Mouse (Mus musculus): ENCODE measurements around the gene Egf. TPM values are rescaled to one million over a fixed set of nuclear protein-coding genes. Genes with fewer than 3 reads are reported as not detected.

Gene Egf
- polyA plus RNA-seq, 1 experiment from 2014 or later: 2.2 TPM

DNA sequence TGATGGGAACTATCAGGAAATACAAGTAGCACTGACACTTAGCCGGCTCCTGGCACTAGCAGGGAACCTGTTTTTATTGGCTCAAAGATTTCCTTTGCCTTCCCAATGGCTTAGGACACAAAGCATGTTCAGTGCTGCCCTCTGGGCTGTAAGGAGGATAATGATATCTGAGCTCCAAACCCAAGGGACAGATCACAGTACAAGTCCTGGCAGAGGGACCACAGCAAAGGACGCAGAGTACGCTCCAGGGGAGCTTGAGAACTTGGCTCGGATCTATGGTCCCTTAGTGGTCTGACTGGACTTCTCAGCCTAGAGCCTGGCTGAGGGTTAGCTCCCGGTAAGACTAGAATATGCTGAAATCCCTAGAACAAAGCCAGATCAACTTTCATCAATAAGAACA, 74.9 kb downstream of the Egf start:
- Histone ChIP-seq H3K27me3 (ENCODE audit: control insufficient read depth, insufficient read depth, low read depth, low read length) (no peaks in the 10 kb centered on the region), H3K9me3 (replicated peaks; ENCODE audit: control insufficient read depth, low read length, poor library complexity, severe bottlenecking) (no peaks in the 10 kb centered on the region), H3K27ac (ENCODE audit: low read length) (no peak overlapping the region), H3K4me2 (ENCODE audit: low read length) (no peak overlapping the region), H3K9ac (ENCODE audit: low read depth, low read length) (no peak overlapping the region), H3K4me1 (ENCODE audit: control insufficient read depth, insufficient read depth, low read length) (no peaks in the 10 kb centered on the region), H3K36me3 (ENCODE audit: control insufficient read depth, insufficient read depth, low read length) (no peaks in the 10 kb centered on the region), H3K4me3 (ENCODE audit: low read depth, low read length) (no peak overlapping the region)
- WGBS: 57% methylated on average over 5 of the region's 5 CpGs
- no peak for ATAC-seq

DNA sequence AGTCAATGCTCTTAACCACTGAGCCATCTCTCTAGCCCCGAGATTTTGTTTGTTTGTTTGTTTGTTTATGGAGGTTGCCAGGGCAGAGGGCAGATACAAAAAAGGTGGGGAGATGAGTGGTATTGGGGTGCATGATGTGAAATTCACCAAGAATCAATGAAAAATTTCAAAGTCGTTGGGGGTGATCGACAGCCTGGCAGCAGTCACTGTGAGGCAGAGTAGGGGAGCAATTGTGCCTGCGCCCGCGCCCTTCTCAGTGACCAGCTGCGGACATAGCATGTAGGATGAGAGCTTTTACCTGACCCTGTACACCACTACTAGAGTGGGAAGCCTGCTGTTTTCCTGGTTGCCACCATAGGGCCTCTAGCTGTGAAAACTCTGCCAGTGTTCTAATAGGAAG, 79.2 kb downstream of the Egf start:
- ATAC-seq: no peak
- Histone ChIP-seq H3K4me2 (ENCODE audit: low read length) (no peak overlapping the region), H3K27me3 (ENCODE audit: control insufficient read depth, insufficient read depth, low read depth, low read length) (no peaks in the 10 kb centered on the region), H3K9ac (ENCODE audit: low read depth, low read length) (no peak overlapping the region), H3K27ac (ENCODE audit: low read length) (no peak overlapping the region), H3K4me3 (ENCODE audit: low read depth, low read length) (no peak overlapping the region), H3K9me3 (replicated peaks; ENCODE audit: control insufficient read depth, low read length, poor library complexity, severe bottlenecking) (no peaks in the 10 kb centered on the region), H3K36me3 (ENCODE audit: control insufficient read depth, insufficient read depth, low read length) (no peaks in the 10 kb centered on the region), H3K4me1 (ENCODE audit: control insufficient read depth, insufficient read depth, low read length) (no peaks in the 10 kb centered on the region)
- 96% methylated on average over 7 of the region's 7 CpGs for WGBS

DNA sequence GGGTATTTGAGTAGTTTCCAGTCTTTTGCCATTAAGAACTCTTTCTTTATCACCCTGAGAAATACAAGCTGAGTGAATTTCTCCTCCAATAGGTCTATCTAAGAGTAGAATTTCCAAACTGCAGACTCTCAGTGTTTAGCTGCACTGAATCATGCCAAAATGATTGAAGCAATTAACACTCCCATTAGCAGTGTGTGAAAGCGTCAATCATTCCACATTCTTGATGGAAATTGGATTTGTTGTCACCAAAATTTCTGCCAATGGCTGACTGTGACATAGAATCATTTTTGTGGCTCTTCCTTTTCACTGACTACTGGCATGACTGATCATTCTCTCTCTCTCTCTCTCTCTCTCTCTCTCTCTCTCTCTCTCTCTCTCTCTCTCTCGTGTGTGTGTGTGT, 91.2 kb downstream of the Egf start:
- no peak overlapping the region for H3K4me2 ChIP-seq (ENCODE audit: low read length)
- H3K27me3 ChIP-seq (ENCODE audit: control insufficient read depth, insufficient read depth, low read depth, low read length): no peaks in the 10 kb centered on the region
- H3K9me3 ChIP-seq (replicated peaks; ENCODE audit: control insufficient read depth, low read length, poor library complexity, severe bottlenecking): no peaks in the 10 kb centered on the region; the same call in 1 of the 2 replicates
- WGBS: 86% methylated on average over 1 of the region's 2 CpGs
- H3K4me3 ChIP-seq (ENCODE audit: low read depth, low read length): no peak overlapping the region
- H3K27ac ChIP-seq (ENCODE audit: low read length): no peak overlapping the region
- no peak for ATAC-seq
- H3K9ac ChIP-seq (ENCODE audit: low read depth, low read length): no peak overlapping the region
- H3K4me1 ChIP-seq (ENCODE audit: control insufficient read depth, insufficient read depth, low read length): no peaks in the 10 kb centered on the region
- no peaks in the 10 kb centered on the region for H3K36me3 ChIP-seq (ENCODE audit: control insufficient read depth, insufficient read depth, low read length)

DNA sequence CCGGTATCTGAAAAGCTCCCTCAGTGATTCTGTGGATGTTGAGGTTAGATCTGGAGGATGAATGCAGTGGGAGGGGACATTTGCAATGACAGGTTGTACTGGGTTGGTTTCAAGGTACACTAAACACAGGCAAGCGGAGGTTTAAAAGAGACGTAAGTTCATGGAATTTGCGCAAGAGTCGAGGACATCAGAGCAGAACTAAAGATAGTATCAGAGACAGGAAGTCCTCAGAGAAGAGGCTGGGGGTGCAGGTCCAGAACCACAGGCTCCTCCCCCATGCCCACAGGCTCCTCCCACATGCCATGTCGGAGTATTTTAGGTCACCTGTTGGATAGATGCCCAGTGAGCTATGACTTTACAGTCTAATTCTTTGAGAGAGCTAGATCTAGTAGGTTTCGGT, 96.3 kb downstream of the Egf start:
- Histone ChIP-seq H3K9me3 (replicated peaks; ENCODE audit: control insufficient read depth, low read length, poor library complexity, severe bottlenecking) (no peaks in the 10 kb centered on the region; the same call in 1 of the 2 replicates), H3K27me3 (ENCODE audit: control insufficient read depth, insufficient read depth, low read depth, low read length) (no peaks in the 10 kb centered on the region), H3K36me3 (ENCODE audit: control insufficient read depth, insufficient read depth, low read length) (no peaks in the 10 kb centered on the region), H3K4me3 (ENCODE audit: low read depth, low read length) (no peak overlapping the region), H3K9ac (ENCODE audit: low read depth, low read length) (no peak overlapping the region), H3K4me2 (ENCODE audit: low read length) (no peak overlapping the region), H3K4me1 (ENCODE audit: control insufficient read depth, insufficient read depth, low read length) (no peaks in the 10 kb centered on the region), H3K27ac (ENCODE audit: low read length) (no peak overlapping the region)
- 91% methylated on average over 7 of the region's 7 CpGs for WGBS
- ATAC-seq: no peak

DNA sequence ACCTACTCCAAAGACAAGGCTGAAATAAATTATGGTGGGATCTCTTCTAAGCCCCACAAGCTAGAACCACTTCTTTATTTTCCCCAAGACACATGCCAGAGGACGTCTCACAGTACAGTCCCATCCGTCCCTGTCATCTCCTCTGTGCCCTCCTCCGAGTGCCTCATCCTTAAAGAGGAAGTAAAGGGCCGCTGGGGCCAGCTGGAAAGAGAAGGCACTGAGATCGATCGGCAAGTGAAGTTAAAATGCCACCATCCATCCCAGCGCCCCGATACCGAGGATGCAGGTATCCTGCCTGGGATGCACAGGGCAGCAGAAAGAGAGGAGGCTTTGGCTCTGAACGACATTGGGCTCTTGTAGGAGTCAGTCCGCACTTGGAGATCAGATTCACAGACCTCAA, 97.3 kb downstream of the Egf start:
- Histone ChIP-seq H3K4me1 (ENCODE audit: control insufficient read depth, insufficient read depth, low read length) (no peaks in the 10 kb centered on the region), H3K27me3 (ENCODE audit: control insufficient read depth, insufficient read depth, low read depth, low read length) (no peaks in the 10 kb centered on the region), H3K9me3 (replicated peaks; ENCODE audit: control insufficient read depth, low read length, poor library complexity, severe bottlenecking) (no peaks in the 10 kb centered on the region; the same call in 1 of the 2 replicates), H3K4me3 (ENCODE audit: low read depth, low read length) (no peak overlapping the region), H3K36me3 (ENCODE audit: control insufficient read depth, insufficient read depth, low read length) (no peaks in the 10 kb centered on the region), H3K27ac (ENCODE audit: low read length) (no peak overlapping the region), H3K4me2 (ENCODE audit: low read length) (no peak overlapping the region), H3K9ac (ENCODE audit: low read depth, low read length) (no peak overlapping the region)
- ATAC-seq: no peak
- 92% methylated on average over 11 of the region's 11 CpGs for WGBS

DNA sequence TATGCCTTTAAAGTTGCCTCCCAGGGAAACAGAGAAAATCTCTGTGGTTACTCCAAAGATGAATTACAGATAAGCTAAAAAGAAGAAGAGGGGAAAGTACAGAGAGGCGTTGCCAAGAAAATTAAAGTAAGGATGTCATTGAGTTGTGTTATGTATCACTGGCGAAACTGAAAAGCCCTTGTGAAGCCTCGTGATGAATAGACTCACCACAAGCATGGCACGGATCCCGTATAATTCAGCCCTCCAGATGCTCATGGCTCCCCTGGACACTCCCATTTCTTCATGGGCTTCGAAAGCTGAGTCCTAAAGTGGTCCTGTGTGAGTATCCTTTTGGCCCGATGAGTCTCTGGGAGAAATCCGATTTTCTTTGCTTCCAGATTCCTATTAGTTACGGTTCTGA, 97.9 kb downstream of the Egf start:
- Histone ChIP-seq H3K27ac (ENCODE audit: low read length) (no peak overlapping the region), H3K9ac (ENCODE audit: low read depth, low read length) (no peak overlapping the region), H3K4me1 (ENCODE audit: control insufficient read depth, insufficient read depth, low read length) (no peaks in the 10 kb centered on the region), H3K27me3 (ENCODE audit: control insufficient read depth, insufficient read depth, low read depth, low read length) (no peaks in the 10 kb centered on the region), H3K9me3 (replicated peaks; ENCODE audit: control insufficient read depth, low read length, poor library complexity, severe bottlenecking) (no peaks in the 10 kb centered on the region), H3K4me2 (ENCODE audit: low read length) (no peak overlapping the region), H3K4me3 (ENCODE audit: low read depth, low read length) (no peak overlapping the region), H3K36me3 (ENCODE audit: control insufficient read depth, insufficient read depth, low read length) (no peaks in the 10 kb centered on the region)
- no peak for ATAC-seq
- WGBS: 82% methylated on average over 9 of the region's 9 CpGs

DNA sequence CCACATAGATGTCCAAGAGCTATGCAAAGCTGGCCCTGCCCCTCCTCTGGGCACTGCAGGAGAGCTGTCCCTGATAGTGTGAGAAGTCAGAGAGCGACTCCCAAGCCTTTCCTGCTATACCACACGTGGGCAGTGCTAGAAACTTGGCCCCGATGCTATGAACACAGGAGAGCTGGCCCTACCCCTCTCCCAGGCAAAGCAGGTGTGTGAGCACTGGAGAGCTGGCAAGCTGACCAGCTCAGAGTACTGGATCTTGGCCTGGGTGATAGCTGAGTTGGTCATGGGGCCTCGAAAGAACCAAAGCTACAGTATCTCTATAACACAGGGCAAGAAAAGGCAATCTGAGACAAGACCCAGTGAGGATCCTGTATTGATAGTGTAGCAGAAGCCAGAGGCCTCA, 98.6 kb downstream of the Egf start:
- ATAC-seq: no peak
- no peak overlapping the region for H3K27ac ChIP-seq (ENCODE audit: low read length)
- H3K4me1 ChIP-seq (ENCODE audit: control insufficient read depth, insufficient read depth, low read length): no peaks in the 10 kb centered on the region
- no peak overlapping the region for H3K4me3 ChIP-seq (ENCODE audit: low read depth, low read length)
- 80% methylated on average over 4 of the region's 4 CpGs for WGBS
- H3K36me3 ChIP-seq (ENCODE audit: control insufficient read depth, insufficient read depth, low read length): no peaks in the 10 kb centered on the region
- no peaks in the 10 kb centered on the region for H3K27me3 ChIP-seq (ENCODE audit: control insufficient read depth, insufficient read depth, low read depth, low read length)
- H3K9me3 ChIP-seq (replicated peaks; ENCODE audit: control insufficient read depth, low read length, poor library complexity, severe bottlenecking): no peaks in the 10 kb centered on the region
- no peak overlapping the region for H3K4me2 ChIP-seq (ENCODE audit: low read length)
- H3K9ac ChIP-seq (ENCODE audit: low read depth, low read length): no peak overlapping the region

DNA sequence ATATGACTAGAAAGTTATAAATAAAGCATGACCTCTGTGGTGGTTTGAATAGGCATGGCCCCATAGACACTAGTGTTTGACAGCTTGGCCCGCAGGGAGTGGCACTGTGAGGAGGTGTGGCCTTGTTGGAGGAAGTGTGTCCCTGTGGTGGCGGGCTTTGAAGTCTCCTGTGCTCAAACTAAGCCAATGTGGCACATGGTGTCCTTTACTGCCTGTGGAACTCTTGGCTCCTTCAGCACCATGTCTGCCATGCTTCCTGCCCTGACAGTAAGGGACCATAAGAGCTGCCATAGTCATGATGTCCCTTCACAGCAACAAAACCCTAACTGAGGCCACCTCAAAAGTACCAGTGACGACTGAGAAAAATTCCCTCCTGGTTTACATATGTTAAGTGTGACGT, 102.6 kb downstream of the Egf start:
- WGBS: 87% methylated on average over 4 of the region's 4 CpGs
- no peak for ATAC-seq
- Histone ChIP-seq H3K9me3 (replicated peaks; ENCODE audit: control insufficient read depth, low read length, poor library complexity, severe bottlenecking) (no peaks in the 10 kb centered on the region), H3K36me3 (ENCODE audit: control insufficient read depth, insufficient read depth, low read length) (no peaks in the 10 kb centered on the region), H3K4me3 (ENCODE audit: low read depth, low read length) (no peak overlapping the region), H3K4me1 (ENCODE audit: control insufficient read depth, insufficient read depth, low read length) (no peaks in the 10 kb centered on the region), H3K27ac (ENCODE audit: low read length) (no peak overlapping the region), H3K27me3 (ENCODE audit: control insufficient read depth, insufficient read depth, low read depth, low read length) (no peaks in the 10 kb centered on the region), H3K9ac (ENCODE audit: low read depth, low read length) (no peak overlapping the region), H3K4me2 (ENCODE audit: low read length) (no peak overlapping the region)

DNA sequence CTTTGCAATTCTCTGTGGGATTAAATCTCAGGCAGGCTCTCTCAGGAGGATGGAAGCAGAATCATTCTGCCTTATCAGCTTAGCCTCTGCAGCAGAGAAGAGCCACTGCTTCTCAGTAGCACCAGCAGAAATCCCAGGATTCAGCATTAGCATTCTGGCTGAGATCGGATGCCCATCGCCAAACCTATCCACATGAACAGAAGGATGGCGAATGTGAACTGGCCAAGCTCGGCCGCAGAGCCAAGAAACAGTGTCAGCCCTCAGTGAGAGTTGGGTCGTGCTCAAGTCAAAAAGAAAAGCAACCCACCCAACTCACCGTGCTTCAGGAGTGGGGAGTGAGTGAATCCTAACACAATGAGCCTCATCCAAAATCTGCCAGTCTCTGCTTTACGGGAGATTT, 103.4 kb downstream of the Egf start:
- no peak overlapping the region for H3K9ac ChIP-seq (ENCODE audit: low read depth, low read length)
- WGBS: 87% methylated on average over 8 of the region's 8 CpGs
- H3K36me3 ChIP-seq (ENCODE audit: control insufficient read depth, insufficient read depth, low read length): no peaks in the 10 kb centered on the region
- ATAC-seq: no peak
- no peaks in the 10 kb centered on the region for H3K27me3 ChIP-seq (ENCODE audit: control insufficient read depth, insufficient read depth, low read depth, low read length)
- H3K27ac ChIP-seq (ENCODE audit: low read length): no peak overlapping the region
- H3K9me3 ChIP-seq (replicated peaks; ENCODE audit: control insufficient read depth, low read length, poor library complexity, severe bottlenecking): no peaks in the 10 kb centered on the region
- no peaks in the 10 kb centered on the region for H3K4me1 ChIP-seq (ENCODE audit: control insufficient read depth, insufficient read depth, low read length)
- H3K4me3 ChIP-seq (ENCODE audit: low read depth, low read length): no peak overlapping the region
- no peak overlapping the region for H3K4me2 ChIP-seq (ENCODE audit: low read length)

DNA sequence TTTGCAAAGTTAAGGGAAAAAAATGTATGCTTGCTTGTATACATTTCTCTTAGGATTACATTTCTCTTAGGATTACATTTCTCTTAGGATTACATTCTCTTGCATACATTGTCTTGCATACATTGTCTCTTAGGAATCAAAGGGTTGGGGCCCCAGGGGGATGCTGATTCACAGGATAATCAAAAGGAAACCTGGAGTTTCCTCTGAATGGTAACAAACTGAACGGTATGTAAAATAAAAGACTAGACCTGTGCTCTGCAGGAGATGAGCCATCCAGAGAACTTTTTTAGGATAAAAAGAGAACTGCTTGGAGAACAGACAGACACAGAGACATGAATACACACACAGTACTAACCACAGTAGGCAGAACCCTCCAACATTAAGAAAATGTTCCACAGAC, 104.2 kb downstream of the Egf start:
- Histone ChIP-seq H3K9me3 (replicated peaks; ENCODE audit: control insufficient read depth, low read length, poor library complexity, severe bottlenecking) (no peaks in the 10 kb centered on the region), H3K9ac (ENCODE audit: low read depth, low read length) (no peak overlapping the region), H3K36me3 (ENCODE audit: control insufficient read depth, insufficient read depth, low read length) (no peaks in the 10 kb centered on the region), H3K27me3 (ENCODE audit: control insufficient read depth, insufficient read depth, low read depth, low read length) (no peaks in the 10 kb centered on the region), H3K4me3 (ENCODE audit: low read depth, low read length) (no peak overlapping the region), H3K4me1 (ENCODE audit: control insufficient read depth, insufficient read depth, low read length) (no peaks in the 10 kb centered on the region), H3K27ac (ENCODE audit: low read length) (no peak overlapping the region), H3K4me2 (ENCODE audit: low read length) (no peak overlapping the region)
- 0% methylated on average over 1 of the region's 1 CpGs for WGBS
- no peak for ATAC-seq

Measured in midbrain, embryonic 16.5 days (tissue).